Mouse (Mus musculus) MN1 (cell line): ENCODE measurements around the gene Rad51d.
"Not testable (repeated sequence)": the region's sequence is repeated elsewhere in the genome, so short reads cannot be mapped to it uniquely, and the experiment has no call there.

Source experiments
- DNase-seq: peaks from one replicate; pipeline ENCODE4 v3.0.0-alpha.2; 2016; ENCODE audit warnings: low spot score

The Rad51d gene

GRCm38 (mm10) chr11:82890342-82890762, at the start of gene Rad51d:
Gene Rad51d (minus strand): TSS chr11:82890614.
- DNase-seq, result peak; percentile 95

- no peak for DNase-seq
These were observed 42.8 kb upstream of the Rad51d start for GRCm38 (mm10) chr11:82933186-82933585.

- not testable (repeated sequence) for DNase-seq
These were observed 41.4 kb upstream of the Rad51d start for GRCm38 (mm10) chr11:82931671-82932450.

GRCm38 (mm10) chr11:82931161-82931560, 40.7 kb upstream of the Rad51d start:
- DNase-seq, result not testable (repeated sequence)

GRCm38 (mm10) chr11:82930391-82930955, 40.1 kb upstream of the Rad51d start:
- DNase-seq, result not testable (repeated sequence)

GRCm38 (mm10) chr11:82929633-82929950, 39.2 kb upstream of the Rad51d start:
- DNase-seq, result no peak

GRCm38 (mm10) chr11:82928897-82929632, 38.7 kb upstream of the Rad51d start:
- no peak for DNase-seq

- not testable (repeated sequence) for DNase-seq
These were observed 33.5 kb upstream of the Rad51d start for GRCm38 (mm10) chr11:82923910-82924309.

GRCm38 (mm10) chr11:82921691-82922090, 31.3 kb upstream of the Rad51d start:
- no peak for DNase-seq

GRCm38 (mm10) chr11:82920768-82921167, 30.4 kb upstream of the Rad51d start:
- DNase-seq, result no peak

- peak; percentile 53 for DNase-seq
These were observed 24.4 kb upstream of the Rad51d start for GRCm38 (mm10) chr11:82914711-82915352.

GRCm38 (mm10) chr11:82910679-82911389, 20.4 kb upstream of the Rad51d start:
- no peak for DNase-seq

GRCm38 (mm10) chr11:82910250-82910649, 19.8 kb upstream of the Rad51d start, which contains the start of gene Unc45b:
Gene Unc45b (plus strand): TSS chr11:82910550.
- DNase-seq, result no peak

- DNase-seq, result no peak
These were observed 18.2 kb upstream of the Rad51d start for GRCm38 (mm10) chr11:82908608-82908989.

GRCm38 (mm10) chr11:82907651-82908607, 17.5 kb upstream of the Rad51d start, which contains the start of gene Nle1:
Gene Nle1 (minus strand): TSS chr11:82908411.
- DNase-seq, result peak; percentile 91

- DNase-seq, result no peak
These were observed 15.4 kb upstream of the Rad51d start for GRCm38 (mm10) chr11:82905816-82906215.

- no peak for DNase-seq
These were observed 14.5 kb upstream of the Rad51d start for GRCm38 (mm10) chr11:82904952-82905351.

GRCm38 (mm10) chr11:82901606-82902310, 11.3 kb upstream of the Rad51d start:
- no peak for DNase-seq

- DNase-seq, result no peak
These were observed 9.3 kb upstream of the Rad51d start for GRCm38 (mm10) chr11:82899720-82900119.

GRCm38 (mm10) chr11:82897478-82897877, 7.1 kb upstream of the Rad51d start:
- no peak for DNase-seq
